Mouse (Mus musculus) heart, embryonic 11.5 days (tissue): ENCODE results near the gene Vmn1r37. TPM values are rescaled to one million over a fixed set of nuclear protein-coding genes. Genes with fewer than 3 reads are reported as not detected.
"Not testable (repeated sequence)": the region's sequence is repeated elsewhere in the genome, so short reads cannot be mapped to it uniquely, and the experiment has no call there.

Experiments used
- ATAC-seq: fragments of 200-750 bp; cut with Nextera tagmentation; replicated peaks from 2 replicates; pipeline ENCODE4 v1.8.0; 2017; ENCODE audit warnings: moderate library complexity; ENCODE audit not compliant: insufficient number of reproducible peaks, low FRiP score, low TSS enrichment
- H3K27ac ChIP-seq: fragments of 300-500 bp; sonication (generic); 2 replicates; pipeline ENCODE4 v1.5.1; 2014; ENCODE audit warnings: mild to moderate bottlenecking, low read depth, low read length
- H3K27me3 ChIP-seq: fragments of 300-500 bp; sonication (generic); 2 replicates; pipeline ENCODE4 v1.6.1; 2014; ENCODE audit warnings: mild to moderate bottlenecking, low read length, mixed read lengths; ENCODE audit not compliant: control insufficient read depth, insufficient read depth
- H3K36me3 ChIP-seq: fragments of 300-500 bp; sonication (generic); 2 replicates; pipeline ENCODE4 v1.6.1; 2014; ENCODE audit warnings: mild to moderate bottlenecking, low read length, moderate library complexity, mixed read lengths; ENCODE audit not compliant: control insufficient read depth, insufficient read depth
- H3K4me1 ChIP-seq: fragments of 300-500 bp; sonication (generic); 2 replicates; pipeline ENCODE4 v1.6.1; 2014; ENCODE audit warnings: low read length; ENCODE audit not compliant: control insufficient read depth, insufficient read depth
- H3K4me2 ChIP-seq: fragments of 300-500 bp; sonication (generic); 2 replicates; pipeline ENCODE4 v1.6.1; 2014; ENCODE audit warnings: mild to moderate bottlenecking, moderate library complexity
- H3K4me3 ChIP-seq: fragments of 300-500 bp; sonication (generic); 2 replicates; pipeline ENCODE4 v1.5.1; 2014; ENCODE audit warnings: low read depth, low read length
- H3K9ac ChIP-seq: fragments of 300-500 bp; sonication (generic); 2 replicates; pipeline ENCODE4 v1.6.1; 2014; ENCODE audit warnings: mild to moderate bottlenecking, low read depth, low read length, moderate library complexity
- H3K9me3 ChIP-seq: fragments of 300-500 bp; sonication (generic); replicated peaks from 2 replicates; pipeline ENCODE4 v1.6.1; 2016; ENCODE audit warnings: low read length; ENCODE audit not compliant: control insufficient read depth
- WGBS: fragments of 180-500 bp; shearing (Covaris S2); extraction: QIAGEN DNeasy Blood & Tissue Kit; methylation state at CpG from one replicate; pipeline ENCODE4 v1.1.7; 2014; ENCODE audit not compliant: insufficient replicate concordance; 5-methylcytosine and 5-hydroxymethylcytosine counted together
- polyA plus RNA-seq: library from polyadenylated mRNA; unstranded; fragments of >200 nt; fragmentation: Nextera tagmentation; extraction: Ambion mirVana; gene quantifications from 2 replicates; pipeline ENCODE4 v1.2.1, GENCODE M21; 2014

Vmn1r37 gene
- polyA plus RNA-seq, result not detected in 2 replicates

GRCm38 (mm10) chr6:66729082-66729481, at the start of gene Vmn1r37:
Gene Vmn1r37 (plus strand): TSS chr6:66729382.
- not testable (repeated sequence) for H3K27me3 ChIP-seq, H3K4me3 ChIP-seq, ATAC-seq

GRCm38 (mm10) chr6:66685806-66686205, 43.4 kb upstream of the Vmn1r37 start, which contains the start of gene Vmn1r35:
Gene Vmn1r35 (minus strand): TSS chr6:66685906.
- ATAC-seq, result no peak
- Histone ChIP-seq H3K4me2 (no peak within 1 kb of the TSS), H3K36me3 (no peaks in the 10 kb centered on the region), H3K9ac (no peak within 1 kb of the TSS), H3K27ac (no peak within 1 kb of the TSS), H3K4me1 (no peaks in the 10 kb centered on the region), H3K9me3 (no peaks in the 10 kb centered on the region), H3K27me3 (no peaks in the 10 kb centered on the region), H3K4me3 (no peak within 1 kb of the TSS)
- WGBS, result 68% methylated on average over 3 of the region's 3 CpGs

More at GRCm38 (mm10) chr6:66729082-66729481, at the start of gene Vmn1r37:
- H3K4me1 ChIP-seq, H3K9ac ChIP-seq, H3K27ac ChIP-seq, H3K36me3 ChIP-seq, H3K4me2 ChIP-seq, H3K9me3 ChIP-seq: not testable (repeated sequence)

GRCm38 (mm10) chr6:66708901-66709300, 20.3 kb upstream of the Vmn1r37 start:
- Histone ChIP-seq H3K4me2 (no peak overlapping the region), H3K9ac (no peak overlapping the region), H3K27ac (no peak overlapping the region), H3K4me1 (no peaks in the 10 kb centered on the region), H3K4me3 (no peak overlapping the region), H3K27me3 (no peaks in the 10 kb centered on the region), H3K9me3 (no peaks in the 10 kb centered on the region), H3K36me3 (no peaks in the 10 kb centered on the region)
- no peak for ATAC-seq

DNA sequence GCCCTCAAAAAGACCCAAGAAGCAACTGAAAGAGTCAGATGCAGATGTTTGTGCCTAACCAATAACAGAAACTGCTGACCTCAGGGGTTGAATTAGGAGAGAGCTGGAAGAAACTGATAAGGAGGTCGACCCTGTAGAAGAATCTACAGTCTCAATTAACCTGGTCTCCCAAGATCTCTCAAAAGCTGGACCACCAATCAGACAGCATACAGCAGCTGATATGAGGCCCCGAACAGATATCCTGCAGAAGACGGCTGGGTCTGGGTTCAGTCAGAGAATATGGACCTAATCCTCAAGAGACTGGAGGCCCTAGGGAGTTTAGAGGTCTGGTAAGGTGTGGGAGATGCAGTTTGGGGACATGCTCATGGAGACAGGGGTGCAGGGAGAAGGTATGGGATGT, 15.3 kb upstream of the Vmn1r37 start:
- no peak for ATAC-seq
- no peak overlapping the region for H3K27ac ChIP-seq
- no peaks in the 10 kb centered on the region for H3K9me3 ChIP-seq
- H3K36me3 ChIP-seq, result no peaks in the 10 kb centered on the region
- 51% methylated on average over 3 of the region's 3 CpGs for WGBS
- no peaks in the 10 kb centered on the region for H3K27me3 ChIP-seq
- no peak overlapping the region for H3K9ac ChIP-seq
- no peak overlapping the region for H3K4me3 ChIP-seq
- no peaks in the 10 kb centered on the region for H3K4me1 ChIP-seq
- no peak overlapping the region for H3K4me2 ChIP-seq

DNA sequence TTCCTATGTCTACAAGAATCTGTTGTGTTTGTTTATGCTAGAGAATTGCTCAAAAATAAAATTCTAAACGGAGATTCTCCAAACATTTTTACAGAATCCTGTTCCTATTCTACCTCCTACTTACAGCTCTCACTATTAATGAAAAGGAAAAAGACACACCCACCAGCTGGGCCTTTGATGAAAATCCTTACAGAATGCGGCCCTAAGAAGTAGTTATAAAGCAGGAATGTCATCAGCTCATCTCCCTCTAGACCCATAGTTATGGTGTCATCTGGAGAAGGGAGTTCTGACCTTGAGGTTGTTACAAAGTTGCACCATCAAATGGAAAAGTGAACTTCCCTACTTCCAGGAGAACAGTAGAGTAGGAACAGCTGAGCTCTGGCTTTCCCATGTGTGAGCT, 10.1 kb upstream of the Vmn1r37 start, which contains the start of gene Vmn1r36:
TSS of gene Vmn1r36 (minus strand) at position 101 of the 400 bp plus-strand sequence.
- not testable (repeated sequence) for H3K27ac ChIP-seq, H3K4me3 ChIP-seq

GRCm38 (mm10) chr6:66782527-66782926, 53.3 kb downstream of the Vmn1r37 start, which contains the start of gene Vmn1r38:
Gene Vmn1r38 (minus strand): TSS chr6:66782627.
- not testable (repeated sequence) for H3K4me3 ChIP-seq, H3K9me3 ChIP-seq, H3K4me2 ChIP-seq, H3K36me3 ChIP-seq, H3K27me3 ChIP-seq, ATAC-seq, H3K27ac ChIP-seq, H3K4me1 ChIP-seq, H3K9ac ChIP-seq

More for the DNA sequence above, 10.1 kb upstream of the Vmn1r37 start, which contains the start of gene Vmn1r36:
- not testable (repeated sequence) for H3K9me3 ChIP-seq, ATAC-seq, H3K27me3 ChIP-seq, H3K4me2 ChIP-seq, H3K36me3 ChIP-seq, H3K4me1 ChIP-seq, H3K9ac ChIP-seq
- WGBS, result 57% methylated on average over 2 of the region's 2 CpGs

Other genes with a start within 250 kb of the Vmn1r37 start
- gene Mad2l1, start 194.0 kb upstream of the Vmn1r37 start, polyA plus RNA-seq, result 84.5 and 85.1 TPM in 2 replicates
- gene Vmn1r32, start 169.3 kb upstream of the Vmn1r37 start, polyA plus RNA-seq, result 0.07 TPM in 1 of 2 replicates, not detected in the other
- not detected in 2 replicates for gene Vmn1r33, start 111.1 kb upstream of the Vmn1r37 start, polyA plus RNA-seq
- not detected in 2 replicates for gene Vmn1r34, start 85.5 kb upstream of the Vmn1r37 start, polyA plus RNA-seq
- gene Vmn1r35, start 43.5 kb upstream of the Vmn1r37 start, polyA plus RNA-seq, result not detected in 2 replicates
- gene Vmn1r36, start 10.2 kb upstream of the Vmn1r37 start, polyA plus RNA-seq, result not detected in 2 replicates
- not detected in 2 replicates for gene Vmn1r38, start 53.2 kb downstream of the Vmn1r37 start, polyA plus RNA-seq
- gene Vmn1r39, start 81.2 kb downstream of the Vmn1r37 start, polyA plus RNA-seq, result not detected in 2 replicates
- 64.0 and 72.1 TPM in 2 replicates for gene Gng12, start 167.0 kb downstream of the Vmn1r37 start, polyA plus RNA-seq